Mouse (Mus musculus) testis, adult 2 months (tissue): ENCODE measurements around the gene Kdr. TPM values are rescaled to one million over a fixed set of nuclear protein-coding genes. Genes with fewer than 3 reads are reported as not detected.

Experiments
- H3K27ac ChIP-seq: fragments of 200-500 bp; 2 replicates; pipeline ENCODE4 v1.5.1; 2012; ENCODE audit warnings: low read depth, low read length; ENCODE audit not compliant: control insufficient read depth, insufficient read depth
- H3K27me3 ChIP-seq: fragments of 200-500 bp; 2 replicates; pipeline ENCODE4 v1.6.1; 2012; ENCODE audit warnings: mild to moderate bottlenecking, low read length, moderate library complexity; ENCODE audit not compliant: control insufficient read depth, insufficient read depth
- H3K36me3 ChIP-seq: fragments of 200-500 bp; 2 replicates; pipeline ENCODE4 v1.6.1; 2012; ENCODE audit warnings: mild to moderate bottlenecking, low read length; ENCODE audit not compliant: control insufficient read depth, insufficient read depth
- H3K4me1 ChIP-seq: fragments of 200-500 bp; 2 replicates; pipeline ENCODE4 v1.6.1; 2012; ENCODE audit warnings: low read length; ENCODE audit not compliant: control insufficient read depth, insufficient read depth
- H3K4me3 ChIP-seq: fragments of 200-500 bp; 2 replicates; pipeline ENCODE4 v1.5.1; 2012; ENCODE audit warnings: low read depth, mild to moderate bottlenecking, low read length, moderate library complexity, mixed read lengths; ENCODE audit not compliant: control insufficient read depth
- CTCF ChIP-seq: fragments of 200-500 bp; IDR thresholded peaks from 2 replicates; pipeline ENCODE4 v1.5.1; 2012; ENCODE audit warnings: low read depth, mild to moderate bottlenecking, inconsistent platforms, low read length, moderate library complexity; ENCODE audit not compliant: control insufficient read depth, insufficient read depth, insufficient replicate concordance
- POLR2A ChIP-seq: fragments of 200-500 bp; IDR thresholded peaks from 2 replicates; pipeline ENCODE4 v1.6.1; 2012; ENCODE audit warnings: low read depth, mild to moderate bottlenecking, inconsistent platforms, low read length, moderate library complexity; ENCODE audit not compliant: control insufficient read depth
- polyA plus RNA-seq: library from polyadenylated mRNA; depleted of rRNA; stranded (reverse); fragments of >200 nt; gene quantifications from 2 replicates; pipeline ENCODE4 v1.2.3, GENCODE M21; 2012; rRNA removed

Kdr gene
- 1.2 and 1.3 TPM in 2 replicates for polyA plus RNA-seq

GRCm38 (mm10) chr5:75978374-75979100 is at the start of gene Kdr:
Gene Kdr (minus strand): TSS chr5:75978458.
- no peaks in the 10 kb centered on the region for H3K4me1 ChIP-seq
- H3K27ac ChIP-seq: 0 out of 2 replicates have a peak within 1 kb of the TSS, but pooled peaks have one; percentile 3
- H3K36me3 ChIP-seq: no peaks in the 10 kb centered on the region
- peak within 1 kb of the TSS; percentile 66 for H3K4me3 ChIP-seq
- no peak for TF ChIP-seq CTCF
- no peak for TF ChIP-seq POLR2A
- no peaks in the 10 kb centered on the region for H3K27me3 ChIP-seq

- Histone ChIP-seq H3K36me3 (no peaks in the 10 kb centered on the region), H3K4me3 (no peak overlapping the region), H3K27me3 (no peaks in the 10 kb centered on the region), H3K4me1 (no peaks in the 10 kb centered on the region), H3K27ac (no peak overlapping the region)
- no peak for TF ChIP-seq CTCF
- TF ChIP-seq POLR2A: no peak
Observed at GRCm38 (mm10) chr5:76026805-76027204, 48.5 kb upstream of the Kdr start.

GRCm38 (mm10) chr5:76025996-76026665 is 47.9 kb upstream of the Kdr start:
- Histone ChIP-seq H3K36me3 (no peaks in the 10 kb centered on the region), H3K4me1 (no peaks in the 10 kb centered on the region), H3K4me3 (no peak overlapping the region), H3K27ac (no peak overlapping the region), H3K27me3 (no peaks in the 10 kb centered on the region)
- no peak for TF ChIP-seq POLR2A

GRCm38 (mm10) chr5:76023011-76023773 is 44.9 kb upstream of the Kdr start:
- H3K4me1 ChIP-seq: no peaks in the 10 kb centered on the region
- TF ChIP-seq POLR2A: no peak
- TF ChIP-seq CTCF: no peak
- no peaks in the 10 kb centered on the region for H3K27me3 ChIP-seq
- H3K27ac ChIP-seq: no peak overlapping the region
- H3K36me3 ChIP-seq: no peaks in the 10 kb centered on the region
- no peak overlapping the region for H3K4me3 ChIP-seq

GRCm38 (mm10) chr5:76022436-76022835 is 44.2 kb upstream of the Kdr start:
- Histone ChIP-seq H3K27ac (no peak overlapping the region), H3K4me1 (no peaks in the 10 kb centered on the region)
- no peak for TF ChIP-seq POLR2A
- TF ChIP-seq CTCF: no peak

GRCm38 (mm10) chr5:76018321-76018720 is 40.1 kb upstream of the Kdr start:
- Histone ChIP-seq H3K4me1 (peaks cover 6% of the 10 kb centered on the region), H3K36me3 (no peaks in the 10 kb centered on the region), H3K27me3 (no peaks in the 10 kb centered on the region), H3K27ac (no peak overlapping the region), H3K4me3 (no peak overlapping the region)
- TF ChIP-seq CTCF: no peak
- no peak for TF ChIP-seq POLR2A

More at GRCm38 (mm10) chr5:76022436-76022835, 44.2 kb upstream of the Kdr start:
- Histone ChIP-seq H3K4me3 (no peak overlapping the region), H3K36me3 (no peaks in the 10 kb centered on the region), H3K27me3 (no peaks in the 10 kb centered on the region)

- H3K27ac ChIP-seq: no peak overlapping the region
- TF ChIP-seq CTCF: no peak
- no peak for TF ChIP-seq POLR2A
- H3K36me3 ChIP-seq: no peaks in the 10 kb centered on the region
- no peaks in the 10 kb centered on the region for H3K27me3 ChIP-seq
- H3K4me1 ChIP-seq: peaks cover 6% of the 10 kb centered on the region
- H3K4me3 ChIP-seq: peak overlapping the region; percentile 25
Observed at GRCm38 (mm10) chr5:76016086-76016485, 37.8 kb upstream of the Kdr start.
